Mouse (Mus musculus): ENCODE results near the gene Amhr2. TPM values are rescaled to one million over a fixed set of nuclear protein-coding genes. Genes with fewer than 3 reads are reported as not detected.
A peak's percentile ranks its signal among the peaks of the same experiment; 100 is the strongest.

Amhr2 gene
- polyA plus RNA-seq, 1 experiment from 2014 or later = 0.38 TPM

- Histone ChIP-seq H3K27ac (ENCODE audit: poor library complexity, severe bottlenecking) (peak overlapping the region; percentile 99), H3K36me3 (peaks cover 38% of the 10 kb centered on the region), H3K9me3 (replicated peaks) (no peaks in the 10 kb centered on the region; the same call in 1 of the 2 replicates), H3K27me3 (replicated peaks) (no peaks in the 10 kb centered on the region), H3K4me1 (replicated peaks) (peaks cover 37% of the 10 kb centered on the region), H3K4me2 (peak overlapping the region; percentile 60), H3K9ac (peak overlapping the region; percentile 95), H3K4me3 (peak overlapping the region; percentile 87)
- 12% methylated on average over 3 of the region's 3 CpGs for WGBS
- no peak for ATAC-seq (ENCODE audit: insufficient number of reproducible peaks, low FRiP score)
These were observed 38.1 kb upstream of the Amhr2 start for GRCm38 (mm10) chr15:102406912-102407580.

GRCm38 (mm10) chr15:102407681-102408557 lies 37.2 kb upstream of the Amhr2 start:
- 0 out of 2 replicates have a peak overlapping the region, but pooled peaks have one; percentile 28 for H3K9ac ChIP-seq
- no peaks in the 10 kb centered on the region; the same call in 1 of the 2 replicates for H3K9me3 ChIP-seq (replicated peaks)
- H3K27ac ChIP-seq (ENCODE audit: poor library complexity, severe bottlenecking) = no peak overlapping the region
- H3K4me1 ChIP-seq (replicated peaks) = peaks cover 37% of the 10 kb centered on the region
- no peak overlapping the region; the same call in 1 of the 2 replicates for H3K4me3 ChIP-seq
- H3K36me3 ChIP-seq = peaks cover 46% of the 10 kb centered on the region
- no peak for ATAC-seq (ENCODE audit: insufficient number of reproducible peaks, low FRiP score)
- no peak overlapping the region for H3K4me2 ChIP-seq
- no peaks in the 10 kb centered on the region for H3K27me3 ChIP-seq (replicated peaks)
- 94% methylated on average over 10 of the region's 10 CpGs for WGBS

- Histone ChIP-seq H3K4me1 (replicated peaks) (peaks cover 37% of the 10 kb centered on the region), H3K36me3 (peaks cover 53% of the 10 kb centered on the region), H3K4me2 (peak overlapping the region; percentile 8; the same call in 1 of the 2 replicates), H3K9ac (0 out of 2 replicates have a peak overlapping the region, but pooled peaks have one; percentile 40), H3K27ac (ENCODE audit: poor library complexity, severe bottlenecking) (no peak overlapping the region), H3K9me3 (replicated peaks) (no peaks in the 10 kb centered on the region; the same call in 1 of the 2 replicates), H3K4me3 (no peak overlapping the region), H3K27me3 (replicated peaks) (no peaks in the 10 kb centered on the region)
- WGBS = 64% methylated on average over 2 of the region's 2 CpGs
- ATAC-seq (ENCODE audit: insufficient number of reproducible peaks, low FRiP score) = no peak
These were observed 36.5 kb upstream of the Amhr2 start for GRCm38 (mm10) chr15:102408558-102409130.

- Histone ChIP-seq H3K9me3 (replicated peaks) (no peaks in the 10 kb centered on the region; the same call in 1 of the 2 replicates), H3K36me3 (peaks cover 55% of the 10 kb centered on the region), H3K9ac (0 out of 2 replicates have a peak overlapping the region, but pooled peaks have one; percentile 40), H3K4me3 (no peak overlapping the region), H3K4me1 (replicated peaks) (peaks cover 37% of the 10 kb centered on the region), H3K4me2 (peak overlapping the region; percentile 8; the same call in 1 of the 2 replicates), H3K27ac (ENCODE audit: poor library complexity, severe bottlenecking) (no peak overlapping the region), H3K27me3 (replicated peaks) (no peaks in the 10 kb centered on the region)
- 90% methylated on average over 3 of the region's 3 CpGs for whole genome bisulfite sequencing
- ATAC-seq (ENCODE audit: insufficient number of reproducible peaks, low FRiP score) = no peak
These were observed 35.9 kb upstream of the Amhr2 start for GRCm38 (mm10) chr15:102409286-102409685.

- H3K27ac ChIP-seq (ENCODE audit: poor library complexity, severe bottlenecking) = no peak overlapping the region
- ATAC-seq (ENCODE audit: insufficient number of reproducible peaks, low FRiP score) = no peak
- no peak overlapping the region for H3K9ac ChIP-seq
- H3K36me3 ChIP-seq = peaks cover 61% of the 10 kb centered on the region
- H3K9me3 ChIP-seq (replicated peaks) = no peaks in the 10 kb centered on the region; the same call in 1 of the 2 replicates
- H3K4me2 ChIP-seq = peak overlapping the region; percentile 36; the same call in 1 of the 2 replicates
- H3K4me1 ChIP-seq (replicated peaks) = peaks cover 37% of the 10 kb centered on the region
- WGBS = 91% methylated on average over 1 of the region's 1 CpGs
- H3K4me3 ChIP-seq = no peak overlapping the region
- no peaks in the 10 kb centered on the region for H3K27me3 ChIP-seq (replicated peaks)
These were observed 34.1 kb upstream of the Amhr2 start for GRCm38 (mm10) chr15:102411077-102411476.

- no peak overlapping the region for H3K4me3 ChIP-seq
- H3K27me3 ChIP-seq (replicated peaks) = no peaks in the 10 kb centered on the region
- H3K4me1 ChIP-seq (replicated peaks) = peaks cover 24% of the 10 kb centered on the region
- no peak overlapping the region for H3K9ac ChIP-seq
- no peaks in the 10 kb centered on the region; the same call in 1 of the 2 replicates for H3K9me3 ChIP-seq (replicated peaks)
- ATAC-seq (ENCODE audit: insufficient number of reproducible peaks, low FRiP score) = no peak
- peaks cover 58% of the 10 kb centered on the region for H3K36me3 ChIP-seq
- no peak overlapping the region for H3K4me2 ChIP-seq
- no peak overlapping the region for H3K27ac ChIP-seq (ENCODE audit: poor library complexity, severe bottlenecking)
These were observed 31.5 kb upstream of the Amhr2 start for GRCm38 (mm10) chr15:102413687-102414086.

- no peak overlapping the region for H3K4me3 ChIP-seq
- no peak for ATAC-seq (ENCODE audit: insufficient number of reproducible peaks, low FRiP score)
- no peak overlapping the region for H3K9ac ChIP-seq
- H3K27me3 ChIP-seq (replicated peaks) = no peaks in the 10 kb centered on the region
- H3K4me1 ChIP-seq (replicated peaks) = 0 out of 2 replicates have a peak, but pooled peaks cover 8% of the 10 kb centered on the region
- no peaks in the 10 kb centered on the region for H3K9me3 ChIP-seq (replicated peaks)
- no peak overlapping the region for H3K27ac ChIP-seq (ENCODE audit: poor library complexity, severe bottlenecking)
- H3K36me3 ChIP-seq = peaks cover 33% of the 10 kb centered on the region
- no peak overlapping the region for H3K4me2 ChIP-seq
- WGBS = 91% methylated on average over 2 of the region's 2 CpGs
These were observed 27.6 kb upstream of the Amhr2 start for GRCm38 (mm10) chr15:102417524-102417923.

GRCm38 (mm10) chr15:102420986-102421385 lies 24.2 kb upstream of the Amhr2 start:
- H3K27me3 ChIP-seq (replicated peaks) = no peaks in the 10 kb centered on the region
- no peak overlapping the region for H3K9ac ChIP-seq
- H3K27ac ChIP-seq (ENCODE audit: poor library complexity, severe bottlenecking) = no peak overlapping the region; the same call in 1 of the 2 replicates
- H3K4me1 ChIP-seq (replicated peaks) = 0 out of 2 replicates have a peak, but pooled peaks cover 8% of the 10 kb centered on the region
- no peaks in the 10 kb centered on the region for H3K9me3 ChIP-seq (replicated peaks)
- no peak overlapping the region for H3K4me2 ChIP-seq
- WGBS = 47% methylated on average over 1 of the region's 1 CpGs
- ATAC-seq (ENCODE audit: insufficient number of reproducible peaks, low FRiP score) = no peak
- peaks cover 31% of the 10 kb centered on the region for H3K36me3 ChIP-seq
- H3K4me3 ChIP-seq = no peak overlapping the region

GRCm38 (mm10) chr15:102421437-102421836 lies 23.7 kb upstream of the Amhr2 start:
- H3K4me3 ChIP-seq = no peak overlapping the region
- H3K9me3 ChIP-seq (replicated peaks) = no peaks in the 10 kb centered on the region
- H3K27me3 ChIP-seq (replicated peaks) = no peaks in the 10 kb centered on the region
- H3K4me2 ChIP-seq = no peak overlapping the region
- no peak overlapping the region for H3K27ac ChIP-seq (ENCODE audit: poor library complexity, severe bottlenecking)
- H3K4me1 ChIP-seq (replicated peaks) = 0 out of 2 replicates have a peak, but pooled peaks cover 8% of the 10 kb centered on the region
- 60% methylated on average over 3 of the region's 3 CpGs for WGBS
- H3K36me3 ChIP-seq = peaks cover 35% of the 10 kb centered on the region
- no peak overlapping the region for H3K9ac ChIP-seq
- ATAC-seq (ENCODE audit: insufficient number of reproducible peaks, low FRiP score) = no peak

GRCm38 (mm10) chr15:102423602-102424240 lies 21.4 kb upstream of the Amhr2 start:
- Histone ChIP-seq H3K9me3 (replicated peaks) (no peaks in the 10 kb centered on the region), H3K9ac (no peak overlapping the region), H3K4me3 (no peak overlapping the region), H3K36me3 (peaks cover 46% of the 10 kb centered on the region), H3K4me2 (no peak overlapping the region), H3K27me3 (replicated peaks) (no peaks in the 10 kb centered on the region), H3K27ac (ENCODE audit: poor library complexity, severe bottlenecking) (no peak overlapping the region), H3K4me1 (replicated peaks) (0 out of 2 replicates have a peak, but pooled peaks cover 6% of the 10 kb centered on the region)
- ATAC-seq (ENCODE audit: insufficient number of reproducible peaks, low FRiP score) = no peak
- WGBS = 93% methylated on average over 2 of the region's 2 CpGs

Data from heart, embryonic 12.5 days (tissue).